Mouse (Mus musculus) stomach, embryonic 16.5 days (tissue): ENCODE measurements around the gene Il22ra1. TPM values are rescaled to one million over a fixed set of nuclear protein-coding genes. Genes with fewer than 3 reads are reported as not detected.
"Not testable (repeated sequence)": the region's sequence is repeated elsewhere in the genome, so short reads cannot be mapped to it uniquely, and the experiment has no call there.

Source experiments
- ATAC-seq: fragments of 200-750 bp; cut with Nextera tagmentation; 2 replicates; pipeline ENCODE4 v1.8.0; 2017; ENCODE audit warnings: moderate number of reproducible peaks, moderate TSS enrichment; ENCODE audit not compliant: insufficient read depth, low FRiP score
- H3K27ac ChIP-seq: fragments of 300-500 bp; sonication (generic); 2 replicates; pipeline ENCODE4 v1.5.1; 2014; ENCODE audit warnings: low read length
- H3K27me3 ChIP-seq: fragments of 300-500 bp; sonication (generic); 2 replicates; pipeline ENCODE4 v1.6.1; 2014; ENCODE audit warnings: low read length, control low read depth, mixed read lengths; ENCODE audit not compliant: control insufficient read depth, insufficient read depth
- H3K36me3 ChIP-seq: fragments of 300-500 bp; sonication (generic); 2 replicates; pipeline ENCODE4 v1.6.1; 2014; ENCODE audit warnings: low read length; ENCODE audit not compliant: control insufficient read depth, insufficient read depth
- H3K4me1 ChIP-seq: fragments of 300-500 bp; sonication (generic); 2 replicates; pipeline ENCODE4 v1.6.1; 2014; ENCODE audit warnings: low read length, control low read depth, mixed read lengths; ENCODE audit not compliant: control insufficient read depth, insufficient read depth
- H3K4me2 ChIP-seq: fragments of 300-500 bp; sonication (generic); 2 replicates; pipeline ENCODE4 v1.6.1; 2014; ENCODE audit warnings: low read depth, low read length, mixed read lengths
- H3K4me3 ChIP-seq: fragments of 300-500 bp; sonication (generic); replicated peaks from 2 replicates; pipeline ENCODE4 v1.5.1; 2014; ENCODE audit warnings: mild to moderate bottlenecking, low read length
- H3K9ac ChIP-seq: fragments of 300-500 bp; sonication (generic); 2 replicates; pipeline ENCODE4 v1.6.1; 2014; ENCODE audit warnings: low read length
- H3K9me3 ChIP-seq: fragments of 300-500 bp; sonication (generic); replicated peaks from 2 replicates; pipeline ENCODE4 v1.6.1; 2016; ENCODE audit warnings: low read length, control low read depth; ENCODE audit not compliant: control insufficient read depth
- WGBS: fragments of 180-500 bp; shearing (Covaris S2); extraction: QIAGEN DNeasy Blood & Tissue Kit; methylation state at CpG from one replicate; pipeline ENCODE4 v1.1.7; 2014; 5-methylcytosine and 5-hydroxymethylcytosine counted together
- polyA plus RNA-seq: library from polyadenylated mRNA; unstranded; fragments of >200 nt; fragmentation: Nextera tagmentation; extraction: Ambion mirVana; gene quantifications from 2 replicates; pipeline ENCODE4 v1.2.1, GENCODE M21; 2015

The Il22ra1 gene
- polyA plus RNA-seq, 1 experiment from 2014 or later = 2.1 TPM

DNA sequence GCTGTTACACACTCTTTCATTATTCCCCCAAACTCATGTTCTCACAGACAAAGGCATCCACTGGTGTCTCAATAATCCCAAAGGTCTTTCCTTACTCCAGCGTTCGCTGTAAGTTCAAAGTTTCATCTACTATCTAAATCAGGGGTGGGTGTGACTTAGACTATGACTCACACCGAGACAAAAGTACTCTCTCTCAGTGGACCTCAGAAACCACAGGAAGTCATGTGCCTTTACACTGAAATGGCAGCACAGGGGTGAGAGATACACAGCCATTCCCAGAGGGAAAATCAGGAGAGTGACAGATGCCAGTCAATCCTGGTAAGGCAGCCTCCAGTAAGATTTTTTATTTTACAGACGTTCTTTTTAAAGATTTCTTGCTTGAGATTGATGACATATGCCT, 35.1 kb upstream of the Il22ra1 start:
- WGBS = 66% methylated on average over 4 of the region's 4 CpGs
- no peaks in the 10 kb centered on the region for H3K4me1 ChIP-seq

DNA sequence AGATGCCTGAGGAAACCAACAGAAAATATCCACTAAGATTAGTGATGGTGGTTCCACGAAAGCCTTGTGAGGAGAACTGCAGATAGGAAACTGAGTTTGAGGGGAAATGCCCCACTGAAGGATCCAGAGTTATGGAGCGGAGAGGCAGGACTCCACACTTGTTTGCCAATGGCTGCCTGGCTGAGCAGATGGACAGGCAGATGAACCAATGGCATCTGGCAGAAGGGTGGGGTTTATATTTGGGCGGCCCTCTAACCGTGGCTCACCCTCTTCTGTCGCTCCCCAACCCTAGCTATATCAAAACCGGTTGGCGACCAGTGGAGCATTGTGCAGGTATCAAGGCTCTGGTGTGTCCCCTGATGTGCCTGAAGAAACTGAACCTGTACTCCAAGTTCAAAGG, 29.5 kb upstream of the Il22ra1 start:
- no peak overlapping the region for H3K27ac ChIP-seq
- no peak; the same call in 1 of the 2 replicates for ATAC-seq
- 70% methylated on average over 7 of the region's 7 CpGs for WGBS

More for the DNA sequence above, 35.1 kb upstream of the Il22ra1 start:
- no peak for ATAC-seq
- Histone ChIP-seq H3K36me3 (no peaks in the 10 kb centered on the region), H3K27ac (no peak overlapping the region), H3K27me3 (no peaks in the 10 kb centered on the region), H3K9ac (no peak overlapping the region), H3K9me3 (no peaks in the 10 kb centered on the region), H3K4me3 (no peak overlapping the region), H3K4me2 (no peak overlapping the region)

DNA sequence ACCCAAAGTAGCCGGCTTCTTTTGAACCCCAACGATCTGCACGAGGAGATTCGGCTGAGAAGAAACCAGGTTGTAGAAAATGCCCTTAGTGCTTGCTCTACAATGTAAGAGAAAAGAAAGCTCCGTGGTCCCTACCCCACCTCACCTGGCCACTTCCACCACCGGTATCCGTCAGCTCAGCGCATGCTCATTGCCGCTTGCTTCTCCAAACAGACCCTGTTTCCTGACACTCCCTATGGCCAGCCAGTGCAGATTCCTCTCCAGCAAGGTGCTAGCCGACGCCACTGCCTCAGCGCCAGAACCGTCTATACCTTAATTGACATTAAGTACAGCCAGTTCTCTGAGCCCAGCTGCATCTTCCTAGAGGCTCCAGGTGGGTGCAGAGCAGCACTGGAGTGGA, 24.5 kb upstream of the Il22ra1 start:
- H3K9me3 ChIP-seq = no peaks in the 10 kb centered on the region
- H3K4me1 ChIP-seq = no peaks in the 10 kb centered on the region
- no peaks in the 10 kb centered on the region for H3K27me3 ChIP-seq
- H3K9ac ChIP-seq = no peak overlapping the region
- no peak overlapping the region for H3K4me3 ChIP-seq
- no peak overlapping the region for H3K4me2 ChIP-seq
- no peak for ATAC-seq
- no peak overlapping the region for H3K27ac ChIP-seq
- WGBS = 63% methylated on average over 13 of the region's 13 CpGs
- no peaks in the 10 kb centered on the region for H3K36me3 ChIP-seq

More for the DNA sequence above, 29.5 kb upstream of the Il22ra1 start:
- no peak overlapping the region for H3K4me2 ChIP-seq
- no peaks in the 10 kb centered on the region for H3K9me3 ChIP-seq
- H3K27me3 ChIP-seq = no peaks in the 10 kb centered on the region
- H3K4me1 ChIP-seq = no peaks in the 10 kb centered on the region
- no peaks in the 10 kb centered on the region for H3K36me3 ChIP-seq
- no peak overlapping the region for H3K4me3 ChIP-seq
- no peak overlapping the region for H3K9ac ChIP-seq

DNA sequence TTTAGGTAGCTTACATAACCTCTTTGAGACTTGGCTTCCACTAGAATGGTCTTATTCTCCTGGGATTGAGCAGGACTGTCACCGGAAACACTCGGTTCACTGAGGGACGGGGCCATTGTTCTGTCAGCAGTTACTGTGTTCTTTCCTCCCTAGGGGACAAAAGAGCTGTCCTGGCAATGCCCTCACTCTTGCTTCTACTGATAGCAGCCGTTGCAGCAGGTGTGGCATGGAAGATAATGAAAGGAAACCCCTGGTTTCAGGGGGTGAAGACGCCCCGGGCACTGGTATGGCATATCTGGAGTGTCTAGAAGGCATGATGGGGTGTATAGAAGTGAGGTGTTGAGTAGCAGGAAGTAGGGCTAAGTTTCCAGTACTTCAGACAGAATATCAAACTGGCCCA, 24.0 kb upstream of the Il22ra1 start:
- 66% methylated on average over 6 of the region's 6 CpGs for WGBS

DNA sequence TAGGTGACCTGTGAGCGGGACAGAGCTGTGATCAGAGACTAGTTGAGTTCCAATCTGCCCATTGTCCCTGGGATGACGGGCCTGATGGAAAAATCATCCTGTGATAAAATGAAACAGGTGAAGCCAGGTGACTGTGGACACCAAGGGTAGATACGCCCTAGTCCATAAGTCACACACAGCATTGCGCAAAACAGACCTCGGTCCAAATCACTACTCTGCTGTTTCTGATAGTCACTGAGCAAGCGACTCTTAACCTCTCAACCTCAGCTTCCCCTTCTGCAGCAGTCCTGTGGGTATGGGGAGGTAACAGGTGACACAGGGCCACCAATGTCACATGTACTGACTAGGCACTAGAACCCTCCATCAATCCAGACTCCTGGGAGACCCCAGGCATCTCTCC, 21.9 kb upstream of the Il22ra1 start:
- no peaks in the 10 kb centered on the region for H3K4me1 ChIP-seq
- no peak for ATAC-seq
- H3K9ac ChIP-seq = no peak overlapping the region
- no peak overlapping the region for H3K4me2 ChIP-seq
- 81% methylated on average over 6 of the region's 6 CpGs for WGBS
- H3K36me3 ChIP-seq = no peaks in the 10 kb centered on the region
- H3K27me3 ChIP-seq = no peaks in the 10 kb centered on the region
- no peak overlapping the region for H3K4me3 ChIP-seq
- no peaks in the 10 kb centered on the region for H3K9me3 ChIP-seq
- H3K27ac ChIP-seq = no peak overlapping the region

More for the DNA sequence above, 24.0 kb upstream of the Il22ra1 start:
- no peaks in the 10 kb centered on the region for H3K4me1 ChIP-seq
- H3K36me3 ChIP-seq = no peaks in the 10 kb centered on the region
- H3K27ac ChIP-seq = no peak overlapping the region
- H3K4me2 ChIP-seq = no peak overlapping the region
- ATAC-seq = no peak
- no peak overlapping the region for H3K9ac ChIP-seq
- H3K27me3 ChIP-seq = no peaks in the 10 kb centered on the region
- H3K9me3 ChIP-seq = no peaks in the 10 kb centered on the region
- no peak overlapping the region for H3K4me3 ChIP-seq

DNA sequence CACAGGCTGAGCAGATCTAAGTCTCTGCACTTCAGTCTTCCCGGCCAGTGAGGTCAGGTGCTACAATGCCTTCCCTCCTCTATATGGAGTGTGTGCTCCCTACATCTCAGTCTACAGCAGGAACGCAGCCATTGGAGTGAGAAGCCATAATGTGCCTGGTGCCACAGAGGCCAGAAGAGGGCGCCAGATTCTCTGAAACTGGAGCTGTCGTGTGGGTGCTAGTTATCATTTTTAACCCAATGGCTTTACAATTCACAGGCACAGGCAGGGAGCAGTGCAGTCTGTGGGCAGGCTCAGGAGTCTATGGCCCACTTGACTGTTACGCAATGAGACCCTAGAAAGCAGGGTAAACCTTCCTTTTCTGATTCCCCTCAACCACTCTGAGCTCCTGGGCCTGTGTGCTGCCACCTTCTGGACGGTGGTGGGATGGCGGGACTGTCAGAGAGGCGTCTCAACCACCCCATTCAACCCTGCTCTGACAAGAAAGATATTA, 18.9 kb upstream of the Il22ra1 start:
- H3K4me1 ChIP-seq = no peaks in the 10 kb centered on the region
- peak; percentile 48; the same call in 1 of the 2 replicates for ATAC-seq
- no peak overlapping the region for H3K27ac ChIP-seq
- WGBS = 12% methylated on average over 8 of the region's 8 CpGs
- no peaks in the 10 kb centered on the region for H3K9me3 ChIP-seq
- no peak overlapping the region for H3K9ac ChIP-seq
- H3K36me3 ChIP-seq = no peaks in the 10 kb centered on the region
- no peaks in the 10 kb centered on the region for H3K27me3 ChIP-seq
- peak overlapping the region; percentile 44 for H3K4me2 ChIP-seq
- peak overlapping the region; percentile 20; the same call in 1 of the 2 replicates for H3K4me3 ChIP-seq

DNA sequence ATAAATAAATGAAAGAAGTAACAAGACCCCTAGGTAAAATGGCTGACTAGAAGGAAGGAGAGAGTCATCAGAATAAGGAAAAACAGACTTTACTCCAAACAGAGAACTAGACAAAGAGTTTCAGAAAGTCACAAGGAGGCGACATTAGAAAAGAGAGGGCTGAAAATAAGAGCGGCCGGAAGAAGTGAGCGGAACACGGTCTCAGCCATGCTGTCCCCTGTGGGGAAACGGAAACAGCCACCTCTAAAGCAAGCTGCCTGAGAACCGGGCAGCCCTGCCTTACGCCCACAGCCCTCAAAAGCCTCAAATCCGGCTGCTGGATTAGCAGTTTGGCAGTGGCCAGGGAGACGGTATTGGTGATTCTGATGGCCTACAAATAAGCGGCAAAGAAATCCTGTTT, 18.4 kb upstream of the Il22ra1 start:
- WGBS = 74% methylated on average over 11 of the region's 11 CpGs
- Histone ChIP-seq H3K4me2 (no peak overlapping the region), H3K4me1 (no peaks in the 10 kb centered on the region), H3K9me3 (no peaks in the 10 kb centered on the region), H3K27me3 (no peaks in the 10 kb centered on the region), H3K9ac (no peak overlapping the region), H3K27ac (no peak overlapping the region), H3K36me3 (no peaks in the 10 kb centered on the region), H3K4me3 (no peak overlapping the region)
- ATAC-seq = no peak

DNA sequence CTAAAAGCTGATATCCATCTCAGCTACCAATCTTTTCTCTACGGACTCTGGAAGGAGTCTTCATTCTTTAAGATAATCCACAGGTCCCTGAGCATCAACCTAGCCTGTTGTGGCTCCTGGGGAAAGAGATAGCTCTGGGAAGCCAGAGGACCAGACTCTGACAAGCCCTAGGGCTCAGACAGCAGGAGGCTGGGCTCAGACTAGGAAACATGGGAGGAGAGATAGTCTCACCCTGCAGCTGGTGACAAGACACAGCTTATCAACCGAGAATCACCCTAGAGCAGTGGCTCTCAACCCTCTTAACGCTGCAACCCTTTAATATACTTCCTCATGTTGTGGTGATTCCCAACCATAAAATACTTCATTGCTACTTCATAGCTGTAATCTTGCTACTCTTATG, 17.6 kb upstream of the Il22ra1 start:
- WGBS = 76% methylated on average over 3 of the region's 3 CpGs

DNA sequence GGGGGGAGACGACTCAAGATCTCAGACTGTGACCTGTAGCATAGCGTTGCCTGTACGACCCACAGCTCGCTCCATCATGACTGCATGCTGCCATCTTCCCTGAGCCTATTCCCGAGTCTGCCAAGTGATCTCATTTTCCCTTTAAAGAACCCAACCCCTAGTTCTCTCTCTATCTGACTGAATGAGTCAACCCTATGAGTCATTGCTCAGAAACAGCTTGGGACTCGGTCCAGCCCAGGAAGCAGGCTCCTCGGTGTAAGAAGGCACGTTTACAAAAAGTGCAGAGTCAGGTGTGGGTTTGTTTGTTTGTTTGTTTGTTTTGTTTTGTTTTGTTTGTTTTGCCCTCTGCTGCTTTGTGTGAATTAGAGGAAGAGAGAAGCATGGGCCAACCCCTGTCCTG, 13.2 kb upstream of the Il22ra1 start:
- whole genome bisulfite sequencing = 74% methylated on average over 8 of the region's 8 CpGs
- no peak for ATAC-seq
- Histone ChIP-seq H3K27ac (no peak overlapping the region), H3K4me3 (no peak overlapping the region), H3K9me3 (no peaks in the 10 kb centered on the region), H3K4me1 (no peaks in the 10 kb centered on the region), H3K9ac (no peak overlapping the region), H3K4me2 (no peak overlapping the region), H3K36me3 (no peaks in the 10 kb centered on the region), H3K27me3 (no peaks in the 10 kb centered on the region)

More for the DNA sequence above, 17.6 kb upstream of the Il22ra1 start:
- no peak overlapping the region for H3K4me3 ChIP-seq
- H3K4me1 ChIP-seq = no peaks in the 10 kb centered on the region
- no peak overlapping the region for H3K27ac ChIP-seq
- no peaks in the 10 kb centered on the region for H3K9me3 ChIP-seq
- H3K4me2 ChIP-seq = no peak overlapping the region
- H3K9ac ChIP-seq = no peak overlapping the region
- no peaks in the 10 kb centered on the region for H3K27me3 ChIP-seq
- ATAC-seq = no peak
- H3K36me3 ChIP-seq = no peaks in the 10 kb centered on the region

DNA sequence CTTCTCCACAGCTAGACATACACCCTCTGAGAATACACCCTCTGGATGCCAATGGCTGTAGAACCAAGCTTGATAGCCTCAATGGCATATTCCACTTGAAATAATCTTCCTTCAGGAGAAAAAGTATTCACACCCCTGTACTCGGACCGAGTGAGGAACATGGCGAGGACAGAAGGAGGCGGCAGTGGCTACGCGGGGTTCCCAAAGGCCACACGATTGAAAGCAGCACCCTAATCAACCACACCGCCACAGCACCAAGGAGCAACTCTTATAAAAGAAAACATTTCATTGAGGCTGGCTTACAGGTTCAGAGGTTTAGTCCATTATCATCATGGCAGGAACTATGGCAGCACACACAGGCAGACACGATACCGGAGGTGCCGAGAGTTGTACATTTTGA, 11.5 kb upstream of the Il22ra1 start:
- not testable (repeated sequence) for ATAC-seq, H3K9me3 ChIP-seq, H3K27ac ChIP-seq, H3K4me2 ChIP-seq, H3K27me3 ChIP-seq, H3K9ac ChIP-seq, H3K4me1 ChIP-seq, H3K4me3 ChIP-seq, H3K36me3 ChIP-seq
- 94% methylated on average over 11 of the region's 11 CpGs for WGBS
